Mouse (Mus musculus) hindbrain, postnatal 0 days (tissue): ENCODE data around the gene Chsy1. TPM values are rescaled to one million over a fixed set of nuclear protein-coding genes. Genes with fewer than 3 reads are reported as not detected.

Source experiments
- ATAC-seq: fragments of 200-750 bp; cut with Nextera tagmentation; 2 replicates; pipeline ENCODE4 v1.8.0; 2017; ENCODE audit warnings: mild to moderate bottlenecking, moderate TSS enrichment, moderate library complexity
- DNase-seq: peaks from one replicate; pipeline ENCODE4 v3.0.0-alpha.2; 2015; ENCODE audit warnings: low spot score
- H3K27ac ChIP-seq: fragments of 300-500 bp; sonication (generic); 2 replicates; pipeline ENCODE4 v1.5.1; 2014; ENCODE audit warnings: mild to moderate bottlenecking
- H3K27me3 ChIP-seq: fragments of 300-500 bp; sonication (generic); 2 replicates; pipeline ENCODE4 v1.6.1; 2014; ENCODE audit warnings: low read length, mixed read lengths; ENCODE audit not compliant: insufficient read depth
- H3K36me3 ChIP-seq: fragments of 300-500 bp; sonication (generic); 2 replicates; pipeline ENCODE4 v1.6.1; 2014; ENCODE audit warnings: low read length, mixed read lengths; ENCODE audit not compliant: insufficient read depth
- H3K4me1 ChIP-seq: fragments of 300-500 bp; sonication (generic); 2 replicates; pipeline ENCODE4 v1.6.1; 2014; ENCODE audit warnings: antibody characterized with exemption, low read length, mixed read lengths; ENCODE audit not compliant: insufficient read depth
- H3K4me2 ChIP-seq: fragments of 300-500 bp; sonication (generic); 2 replicates; pipeline ENCODE4 v1.6.1; 2014; ENCODE audit warnings: low read depth, mild to moderate bottlenecking, low read length, moderate library complexity, mixed read lengths
- H3K4me3 ChIP-seq: fragments of 300-500 bp; sonication (generic); 2 replicates; pipeline ENCODE4 v1.5.1; 2014; ENCODE audit warnings: low read length
- H3K9ac ChIP-seq: fragments of 300-500 bp; sonication (generic); replicated peaks from 2 replicates; pipeline ENCODE4 v1.6.1; 2014; ENCODE audit warnings: mild to moderate bottlenecking, low read length, moderate library complexity, mixed read lengths
- H3K9me3 ChIP-seq: fragments of 300-500 bp; sonication (generic); 2 replicates; pipeline ENCODE4 v1.6.1; 2016; ENCODE audit warnings: low read length, mixed read lengths
- CTCF ChIP-seq: IDR thresholded peaks from 2 replicates; pipeline ENCODE4 v1.5.1; 2016; ENCODE audit warnings: antibody characterized with exemption, control low read depth, low read depth
- WGBS: fragments of 180-500 bp; shearing (Covaris S2); extraction: QIAGEN DNeasy Blood & Tissue Kit; methylation state at CpG from one replicate; pipeline ENCODE4 v1.1.7; 2014; 5-methylcytosine and 5-hydroxymethylcytosine counted together
- polyA plus RNA-seq: library from polyadenylated mRNA; unstranded; fragments of >200 nt; fragmentation: Nextera tagmentation; extraction: Ambion mirVana; gene quantifications from 2 replicates; pipeline ENCODE4 v1.2.1, GENCODE M21; 2015
- total RNA-seq: library from RNA; depleted of rRNA; stranded (reverse); fragments of >200 nt; gene quantifications from 2 replicates; pipeline ENCODE4 v1.2.3, GENCODE M21; 2014

Gene Chsy1
- total and polyA plus RNA-seq, 2 experiments from 2014 or later, result 7.9 to 32.9 TPM

- Histone ChIP-seq H3K4me3 (no peak overlapping the region), H3K4me2 (no peak overlapping the region), H3K9ac (no peak overlapping the region), H3K27ac (no peak overlapping the region), H3K36me3 (no peaks in the 10 kb centered on the region), H3K4me1 (peaks cover 19% of the 10 kb centered on the region), H3K27me3 (no peaks in the 10 kb centered on the region), H3K9me3 (no peaks in the 10 kb centered on the region)
- 82% methylated on average over 4 of the region's 4 CpGs for WGBS
- DNase-seq (no peak), ATAC-seq (no peak)
- TF ChIP-seq CTCF, result no peak
These were observed 28.0 kb downstream of the Chsy1 start for GRCm38 (mm10) chr7:66137309-66137708.

GRCm38 (mm10) chr7:66138301-66138700, 29.0 kb downstream of the Chsy1 start:
- H3K27ac ChIP-seq, result no peak overlapping the region
- H3K4me2 ChIP-seq, result no peak overlapping the region
- no peaks in the 10 kb centered on the region for H3K27me3 ChIP-seq
- ATAC-seq (no peak), DNase-seq (peak; percentile 63)
- H3K4me3 ChIP-seq, result no peak overlapping the region
- peaks cover 23% of the 10 kb centered on the region for H3K4me1 ChIP-seq
- TF ChIP-seq CTCF, result no peak
- no peaks in the 10 kb centered on the region for H3K9me3 ChIP-seq
- H3K36me3 ChIP-seq, result no peaks in the 10 kb centered on the region
- H3K9ac ChIP-seq, result no peak overlapping the region
- WGBS, result 17% methylated on average over 4 of the region's 4 CpGs

GRCm38 (mm10) chr7:66138878-66139277, 29.6 kb downstream of the Chsy1 start:
- DNase-seq, result no peak
- Histone ChIP-seq H3K27me3 (no peaks in the 10 kb centered on the region), H3K9ac (no peak overlapping the region), H3K36me3 (no peaks in the 10 kb centered on the region), H3K4me1 (peaks cover 23% of the 10 kb centered on the region), H3K4me3 (no peak overlapping the region), H3K27ac (no peak overlapping the region), H3K9me3 (no peaks in the 10 kb centered on the region), H3K4me2 (no peak overlapping the region)
- 88% methylated on average over 5 of the region's 5 CpGs for WGBS
- TF ChIP-seq CTCF, result no peak
- no peak for ATAC-seq

DNA sequence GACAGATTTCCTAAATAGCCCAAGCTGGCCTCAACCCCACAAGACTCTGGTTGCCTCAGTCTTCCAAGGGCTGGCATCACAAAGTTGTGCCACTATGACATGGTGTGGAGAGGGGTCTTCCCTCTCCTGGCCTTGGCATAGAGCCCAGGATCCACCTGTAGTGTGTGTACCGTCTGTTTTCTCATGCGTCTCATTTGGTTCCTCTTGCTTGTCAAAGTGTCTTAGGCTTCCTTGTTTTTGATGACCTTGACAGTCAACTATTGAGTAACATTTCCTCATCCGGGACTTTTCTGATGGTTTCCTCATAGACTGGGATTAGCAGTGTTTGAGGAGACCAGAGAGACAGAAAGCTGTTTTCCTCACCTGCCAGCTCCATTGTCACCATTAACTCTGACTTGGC, 30.8 kb downstream of the Chsy1 start:
- peak overlapping the region; percentile 26; the same call in 1 of the 2 replicates for H3K27ac ChIP-seq
- 49% methylated on average over 3 of the region's 3 CpGs for WGBS
- TF ChIP-seq CTCF, result no peak
- peaks cover 23% of the 10 kb centered on the region for H3K4me1 ChIP-seq
- no peaks in the 10 kb centered on the region for H3K9me3 ChIP-seq
- no peak overlapping the region for H3K9ac ChIP-seq
- H3K36me3 ChIP-seq, result no peaks in the 10 kb centered on the region
- H3K4me3 ChIP-seq, result no peak overlapping the region
- no peak for DNase-seq
- H3K4me2 ChIP-seq, result no peak overlapping the region
- no peaks in the 10 kb centered on the region for H3K27me3 ChIP-seq
- no peak for ATAC-seq

DNA sequence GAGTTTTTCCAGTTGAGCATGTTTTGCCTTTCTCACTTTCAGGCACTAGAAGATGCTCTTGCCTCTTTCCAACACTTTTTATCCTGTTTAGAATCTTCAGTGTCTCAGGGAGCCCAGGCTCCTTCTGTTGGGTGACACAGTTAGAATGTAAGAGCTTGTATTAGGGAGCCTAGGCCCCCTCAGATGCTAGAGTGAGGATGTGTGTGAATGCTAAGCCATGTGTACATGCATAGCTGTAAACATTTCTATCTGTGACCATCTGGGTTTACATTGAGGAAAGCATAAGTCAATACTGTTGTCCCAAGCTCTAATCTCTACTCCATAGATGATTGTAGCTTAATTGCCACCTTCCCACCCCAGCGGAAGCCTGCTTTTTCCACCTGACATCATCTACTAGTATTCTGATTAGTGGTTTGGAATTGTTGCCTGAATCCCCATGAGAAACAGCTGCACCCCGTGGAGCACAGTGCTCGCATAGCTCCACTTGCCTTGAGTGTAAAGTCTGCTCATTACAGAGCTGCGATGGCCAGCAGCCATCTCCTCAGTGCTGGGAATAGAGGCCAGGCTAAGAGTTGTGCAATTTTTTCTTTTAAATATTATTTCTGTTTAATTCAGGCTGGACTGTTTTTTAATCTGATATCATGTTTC, 31.7 kb downstream of the Chsy1 start:
- no peak; the same call in 1 of the 2 replicates for ATAC-seq
- 28% methylated on average over 4 of the region's 4 CpGs for WGBS

GRCm38 (mm10) chr7:66142514-66142913, 33.2 kb downstream of the Chsy1 start:
- Histone ChIP-seq H3K4me3 (no peak overlapping the region), H3K36me3 (no peaks in the 10 kb centered on the region), H3K9ac (no peak overlapping the region), H3K27ac (no peak overlapping the region), H3K4me2 (no peak overlapping the region), H3K4me1 (peaks cover 23% of the 10 kb centered on the region), H3K9me3 (no peaks in the 10 kb centered on the region), H3K27me3 (no peaks in the 10 kb centered on the region)
- DNase-seq (peak; percentile 22), ATAC-seq (peak; percentile 63; the same call in 1 of the 2 replicates)
- no peak for TF ChIP-seq CTCF
- WGBS, result 67% methylated on average over 7 of the region's 7 CpGs

More for the DNA sequence above, 31.7 kb downstream of the Chsy1 start:
- H3K4me3 ChIP-seq, result no peak overlapping the region
- no peak for DNase-seq
- H3K9ac ChIP-seq, result no peak overlapping the region
- TF ChIP-seq CTCF, result no peak
- no peak overlapping the region for H3K4me2 ChIP-seq
- peaks cover 23% of the 10 kb centered on the region for H3K4me1 ChIP-seq
- H3K9me3 ChIP-seq, result no peaks in the 10 kb centered on the region
- H3K27me3 ChIP-seq, result no peaks in the 10 kb centered on the region
- H3K36me3 ChIP-seq, result no peaks in the 10 kb centered on the region
- peak overlapping the region; percentile 26; the same call in 1 of the 2 replicates for H3K27ac ChIP-seq

- ATAC-seq, result no peak
- Histone ChIP-seq H3K4me2 (no peak overlapping the region), H3K36me3 (no peaks in the 10 kb centered on the region)
These were observed 35.2 kb downstream of the Chsy1 start for GRCm38 (mm10) chr7:66144543-66144942.

More at GRCm38 (mm10) chr7:66144543-66144942, 35.2 kb downstream of the Chsy1 start:
- H3K27me3 ChIP-seq, result no peaks in the 10 kb centered on the region
- H3K9ac ChIP-seq, result no peak overlapping the region
- no peak for TF ChIP-seq CTCF
- no peak overlapping the region for H3K27ac ChIP-seq
- H3K9me3 ChIP-seq, result no peaks in the 10 kb centered on the region
- no peak for DNase-seq
- no peak overlapping the region for H3K4me3 ChIP-seq
- peaks cover 19% of the 10 kb centered on the region for H3K4me1 ChIP-seq
- WGBS, result 84% methylated on average over 2 of the region's 2 CpGs
